Mouse (Mus musculus): Measurements from ENCODE around the gene Cfap77. TPM values are rescaled to one million over a fixed set of nuclear protein-coding genes. Genes with fewer than 3 reads are reported as not detected.

The Cfap77 gene
- total RNA-seq, 2 experiments from 2014 or later, result 0.69 to 1.2 TPM

GRCm38 (mm10) chr2:28998246-28998645 is 56.6 kb downstream of the Cfap77 start:
- DNase-seq (ENCODE audit: low spot score in 2 of 2), result no peak

GRCm38 (mm10) chr2:28997161-28997834 is 57.6 kb downstream of the Cfap77 start:
- DNase-seq (ENCODE audit: low spot score in 2 of 2), result no peak

- DNase-seq (ENCODE audit: low spot score in 2 of 2), result no peak
Observed at GRCm38 (mm10) chr2:28995436-28995835, 59.4 kb downstream of the Cfap77 start.

- DNase-seq (ENCODE audit: low spot score in 2 of 2), result no peak
Observed at GRCm38 (mm10) chr2:28994014-28994413, 60.9 kb downstream of the Cfap77 start.

- no peak for DNase-seq (ENCODE audit: low spot score in 2 of 2)
Observed at GRCm38 (mm10) chr2:28988781-28989180, 66.1 kb downstream of the Cfap77 start.

GRCm38 (mm10) chr2:28980080-28980910 is 74.6 kb downstream of the Cfap77 start:
- no peak for DNase-seq (ENCODE audit: low spot score in 2 of 2)

GRCm38 (mm10) chr2:28978461-28978860 is 76.4 kb downstream of the Cfap77 start:
- no peak for DNase-seq (ENCODE audit: low spot score in 2 of 2)

- peak; percentile 53 to 63 for DNase-seq (ENCODE audit: low spot score in 2 of 2)
Observed at GRCm38 (mm10) chr2:28976635-28977034, 78.2 kb downstream of the Cfap77 start.

- DNase-seq (ENCODE audit: low spot score in 2 of 2), result no peak
Observed at GRCm38 (mm10) chr2:28975604-28976003, 79.3 kb downstream of the Cfap77 start.

- DNase-seq (ENCODE audit: low spot score in 2 of 2), result no peak
Observed at GRCm38 (mm10) chr2:28974520-28974919, 80.3 kb downstream of the Cfap77 start.

- no peak for DNase-seq (ENCODE audit: low spot score in 2 of 2)
Observed at GRCm38 (mm10) chr2:28973832-28974450, 80.9 kb downstream of the Cfap77 start.

- no peak for DNase-seq (ENCODE audit: low spot score in 2 of 2)
Observed at GRCm38 (mm10) chr2:28970424-28970823, 84.4 kb downstream of the Cfap77 start.

GRCm38 (mm10) chr2:28968278-28968677 is 86.6 kb downstream of the Cfap77 start:
- DNase-seq (ENCODE audit: low spot score in 2 of 2), result no peak

- DNase-seq (ENCODE audit: low spot score in 2 of 2), result no peak
Observed at GRCm38 (mm10) chr2:28966151-28966795, 88.6 kb downstream of the Cfap77 start.

GRCm38 (mm10) chr2:28963565-28963964 is 91.3 kb downstream of the Cfap77 start:
- DNase-seq (ENCODE audit: low spot score in 2 of 2), result no peak

- no peak for DNase-seq (ENCODE audit: low spot score in 2 of 2)
Observed at GRCm38 (mm10) chr2:28961636-28962035, 93.2 kb downstream of the Cfap77 start.

- DNase-seq (ENCODE audit: low spot score in 2 of 2), result no peak
Observed at GRCm38 (mm10) chr2:28961024-28961585, 93.8 kb downstream of the Cfap77 start.

GRCm38 (mm10) chr2:28956874-28957273 is 98.0 kb downstream of the Cfap77 start:
- DNase-seq (ENCODE audit: low spot score in 2 of 2), result no peak

- DNase-seq (ENCODE audit: low spot score in 2 of 2), result no peak
Observed at GRCm38 (mm10) chr2:28954595-28954994, 100.3 kb downstream of the Cfap77 start.

GRCm38 (mm10) chr2:28952981-28953380 is 101.9 kb downstream of the Cfap77 start:
- DNase-seq (ENCODE audit: low spot score in 2 of 2), result no peak

GRCm38 (mm10) chr2:28946312-28946711 is 108.6 kb downstream of the Cfap77 start:
- no peak for DNase-seq (ENCODE audit: low spot score in 2 of 2)

Data from layer of hippocampus, postnatal 14 days (tissue).